Mouse (Mus musculus): Measurements from ENCODE around the gene Apoe.
"Not testable (repeated sequence)": the region's sequence is repeated elsewhere in the genome, so short reads cannot be mapped to it uniquely, and the experiment has no call there.

Apoe gene

GRCm38 (mm10) chr7:19691873-19692865, 6.8 kb downstream of the Apoe start, which contains the start of gene Apoc1:
Apoc1 (minus strand) TSS chr7:19692660.
- DNase-seq (ENCODE audit: inconsistent ontology term) = no peak

DNA sequence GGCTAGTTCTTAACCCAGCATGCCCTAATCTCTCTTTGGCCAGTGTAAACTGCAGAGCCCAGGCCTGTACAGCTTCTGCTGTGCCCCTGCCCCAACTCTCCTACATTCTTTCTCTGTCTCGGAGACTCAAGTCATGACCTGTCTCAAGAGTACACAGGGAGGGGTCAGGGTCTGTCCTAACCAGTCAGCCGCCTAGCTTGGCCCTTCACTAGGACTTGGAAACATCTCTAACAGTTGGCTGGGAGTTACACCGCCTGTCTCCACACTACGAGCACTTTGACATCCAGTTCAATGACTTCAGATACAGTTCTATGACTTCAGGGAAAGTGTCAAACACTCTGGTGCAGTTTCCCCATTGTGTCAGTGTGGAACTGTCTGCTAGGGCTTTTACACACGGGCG, 7.6 kb downstream of the Apoe start:
- no peak for DNase-seq (ENCODE audit: inconsistent ontology term)

DNA sequence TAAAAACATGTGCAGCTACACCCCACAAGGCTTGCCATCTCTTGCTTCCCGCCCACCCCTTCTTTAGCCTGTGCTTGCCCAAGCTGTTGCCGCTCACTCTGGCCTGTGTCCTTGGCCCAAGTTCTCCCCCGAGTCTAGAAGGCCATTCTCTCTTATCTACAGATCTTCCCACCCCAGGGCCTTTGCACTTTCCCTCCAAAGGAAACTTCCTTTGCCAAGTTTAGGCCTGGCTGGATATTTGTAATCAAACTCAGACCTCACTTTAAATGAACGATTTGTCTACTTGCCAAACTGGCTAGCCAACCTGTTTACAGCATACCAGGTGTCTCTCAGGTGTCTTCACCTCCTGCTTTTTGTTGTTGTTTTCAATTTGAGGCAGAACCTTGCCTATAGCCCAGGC, 8.1 kb downstream of the Apoe start:
- no peak for DNase-seq (ENCODE audit: inconsistent ontology term)

DNA sequence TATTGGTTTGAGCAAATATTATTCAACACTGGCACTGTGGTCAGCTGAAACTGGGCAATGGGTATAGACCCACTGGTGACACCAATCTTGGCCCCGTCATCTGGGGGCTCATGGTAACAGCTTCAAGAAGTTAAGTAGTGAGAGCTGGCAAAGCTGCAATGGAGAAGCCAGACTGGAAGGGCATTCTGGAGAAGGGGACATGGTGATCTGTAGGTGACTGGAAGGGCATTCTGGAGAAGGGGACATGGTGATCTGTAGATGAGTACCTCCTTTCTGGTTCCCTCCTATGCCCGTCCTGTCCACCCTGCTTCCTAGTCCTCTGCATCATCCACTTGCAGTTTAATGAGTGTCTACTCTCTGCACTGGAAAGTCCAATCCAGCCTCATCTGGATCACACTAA, 10.4 kb downstream of the Apoe start:
- no peak for DNase-seq (ENCODE audit: inconsistent ontology term)

GRCm38 (mm10) chr7:19688101-19688500, 10.9 kb downstream of the Apoe start:
- no peak for DNase-seq (ENCODE audit: inconsistent ontology term)

- DNase-seq (ENCODE audit: inconsistent ontology term) = not testable (repeated sequence)
These were observed 11.9 kb downstream of the Apoe start for GRCm38 (mm10) chr7:19686927-19687583.

- DNase-seq (ENCODE audit: inconsistent ontology term) = no peak
These were observed 12.5 kb downstream of the Apoe start for GRCm38 (mm10) chr7:19686521-19686920.

- DNase-seq (ENCODE audit: inconsistent ontology term) = no peak
These were observed 13.6 kb downstream of the Apoe start for GRCm38 (mm10) chr7:19685374-19685773.

DNA sequence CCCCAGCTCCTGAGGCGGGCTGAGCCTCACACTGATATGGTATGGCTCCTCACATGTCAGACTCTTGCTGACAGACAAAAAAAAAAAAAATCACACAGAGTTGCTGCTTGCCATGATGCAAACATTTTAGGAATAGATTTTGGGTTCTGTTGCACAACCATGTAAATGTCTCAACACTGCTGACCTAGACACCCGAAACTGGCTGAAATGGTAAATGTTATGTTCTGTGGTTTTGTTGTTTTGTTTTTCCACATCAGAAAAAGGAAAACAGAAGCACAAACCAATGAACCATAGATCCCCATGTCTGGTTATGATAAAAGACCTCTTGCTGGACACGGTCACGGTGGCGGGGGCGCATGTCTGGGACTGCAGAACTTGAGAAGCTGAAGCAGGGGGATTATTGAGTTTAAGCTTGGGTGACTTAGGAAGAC, 15.2 kb downstream of the Apoe start:
- no peak for DNase-seq (ENCODE audit: inconsistent ontology term)

DNA sequence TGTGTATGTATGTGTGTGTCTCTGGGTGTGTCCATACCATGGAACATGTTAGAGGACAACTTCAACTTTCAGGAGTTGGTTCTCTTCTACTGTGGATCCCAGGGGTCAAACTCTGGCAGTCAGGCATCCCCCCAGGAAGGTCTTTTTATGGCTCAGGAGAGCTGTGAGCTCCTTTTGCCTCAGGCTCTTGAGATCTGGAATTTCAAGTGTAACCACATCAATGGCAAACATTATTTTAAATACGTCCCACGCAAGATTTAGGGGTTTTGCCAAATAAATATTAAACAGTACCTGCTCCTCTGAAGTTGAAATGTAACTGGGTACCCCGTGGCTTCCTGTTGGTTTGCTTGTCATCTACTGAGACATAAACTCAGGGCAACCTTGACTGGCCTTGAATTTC, 16.0 kb downstream of the Apoe start:
- no peak for DNase-seq (ENCODE audit: inconsistent ontology term)

DNA sequence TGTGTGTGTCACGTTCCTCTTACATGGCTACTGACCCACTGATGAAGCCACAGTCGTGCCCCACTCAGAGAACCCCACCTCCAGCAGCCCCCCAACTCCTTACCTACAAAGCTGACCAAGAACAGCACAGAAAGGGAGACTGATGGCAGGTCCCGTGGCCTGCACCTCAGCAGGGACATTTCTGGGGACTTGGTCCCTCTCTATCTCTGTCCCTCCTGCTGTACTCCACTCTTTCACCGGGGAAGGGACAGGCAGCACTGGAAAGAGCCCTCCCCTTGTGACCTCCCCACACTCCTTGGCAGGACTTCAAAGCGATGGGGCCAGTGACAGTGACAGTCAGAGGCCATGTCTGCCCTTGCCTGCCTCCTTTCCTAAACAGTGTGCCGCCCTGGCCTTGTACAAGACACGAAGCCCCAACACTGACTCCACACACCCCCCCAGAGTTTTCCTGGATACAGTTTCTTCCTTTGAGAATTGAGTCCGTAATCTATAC, 17.7 kb downstream of the Apoe start, which contains the start of the genes Gm44805 and Apoc4:
Gene Gm44805, minus strand, starts transcription at position 222 of the 493 bp plus-strand sequence.
Gene Apoc4, minus strand, starts transcription at position 278 of the 493 bp plus-strand sequence.
- no peak for DNase-seq (ENCODE audit: inconsistent ontology term)

DNA sequence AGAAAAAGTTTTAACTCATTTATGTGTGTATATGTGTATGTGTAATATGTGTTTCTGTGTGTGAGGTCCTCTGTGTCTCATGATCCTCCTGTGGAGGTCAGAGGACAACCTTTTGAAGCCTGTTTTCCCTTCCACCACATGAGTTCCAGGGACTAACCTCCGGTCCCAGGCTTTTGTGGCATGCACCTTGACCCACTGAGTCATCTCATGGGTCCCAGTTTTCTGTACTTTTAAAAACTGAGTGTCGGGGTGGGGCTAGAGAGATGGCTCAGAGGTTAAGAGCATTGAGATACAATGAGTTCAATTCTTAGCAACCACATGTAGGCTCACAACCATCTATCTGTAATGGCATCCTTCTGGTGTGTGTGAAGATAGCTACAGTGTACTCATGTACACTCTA, 18.3 kb downstream of the Apoe start:
- no peak for DNase-seq (ENCODE audit: inconsistent ontology term)

- DNase-seq (ENCODE audit: inconsistent ontology term) = no peak
These were observed 20.1 kb downstream of the Apoe start for GRCm38 (mm10) chr7:19678901-19679300.

DNA sequence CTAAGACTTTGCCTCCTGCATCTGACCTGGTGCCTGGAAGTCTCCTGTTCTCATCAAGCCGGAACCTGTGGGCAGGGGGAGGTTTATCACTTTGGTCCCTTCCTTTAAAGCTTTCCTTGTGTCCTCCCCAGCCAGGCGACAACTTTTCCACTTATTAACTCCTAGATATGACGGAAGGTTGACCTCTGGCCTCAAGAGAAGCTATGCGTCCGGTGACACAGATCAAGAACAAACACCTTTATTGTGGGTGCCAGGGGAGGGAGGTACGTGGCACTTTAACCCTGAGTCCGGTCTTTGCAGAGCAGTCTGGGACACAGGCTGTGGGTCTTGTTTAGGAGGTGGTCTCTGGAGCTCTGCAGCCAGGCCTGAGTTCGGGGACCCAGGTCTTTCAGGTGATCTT, 21.1 kb downstream of the Apoe start, which contains the start of gene Apoc2:
Gene Apoc2, minus strand, starts transcription at position 70 of the 400 bp plus-strand sequence.
- no peak for DNase-seq (ENCODE audit: inconsistent ontology term)

GRCm38 (mm10) chr7:19676662-19677061, 22.3 kb downstream of the Apoe start:
- DNase-seq (ENCODE audit: inconsistent ontology term) = no peak

GRCm38 (mm10) chr7:19675824-19676223, 23.2 kb downstream of the Apoe start:
- no peak for DNase-seq (ENCODE audit: inconsistent ontology term)

- DNase-seq (ENCODE audit: inconsistent ontology term) = no peak
These were observed 25.8 kb downstream of the Apoe start for GRCm38 (mm10) chr7:19673083-19673699.

- no peak for DNase-seq (ENCODE audit: inconsistent ontology term)
These were observed 27.5 kb downstream of the Apoe start for GRCm38 (mm10) chr7:19671511-19671910.

GRCm38 (mm10) chr7:19668947-19669721, 29.9 kb downstream of the Apoe start:
- DNase-seq (ENCODE audit: inconsistent ontology term) = peak; percentile 94

DNA sequence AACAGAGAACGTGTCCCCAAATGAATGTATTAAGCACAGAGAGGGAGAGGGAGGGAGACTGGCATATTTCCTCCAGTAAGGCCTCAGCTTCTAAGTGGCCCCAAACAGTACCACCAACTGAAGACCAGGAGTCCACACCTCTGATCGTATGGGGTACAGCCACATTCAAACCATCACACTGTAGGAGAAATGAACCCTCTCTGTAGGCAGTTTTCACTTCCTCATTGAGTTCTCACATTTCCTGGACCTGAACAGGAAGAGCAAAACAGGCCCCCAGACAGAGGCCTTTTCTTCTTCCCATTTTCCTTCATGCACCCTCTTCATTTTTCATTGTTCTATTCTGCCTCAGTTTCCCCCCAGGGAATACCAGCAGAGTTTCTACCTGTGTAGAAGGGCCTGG, 31.6 kb downstream of the Apoe start:
- no peak for DNase-seq (ENCODE audit: inconsistent ontology term)

- DNase-seq (ENCODE audit: inconsistent ontology term) = no peak
These were observed 32.2 kb downstream of the Apoe start for GRCm38 (mm10) chr7:19666750-19667149.
